Mouse (Mus musculus) yolk sac, embryonic 10.5 days (tissue): ENCODE measurements around the gene Cfl2.

ENCODE experiments used
- DNase-seq: peaks from one replicate; pipeline ENCODE4 v3.0.0-alpha.2; 2017; ENCODE audit warnings: low spot score

The Cfl2 gene

DNA sequence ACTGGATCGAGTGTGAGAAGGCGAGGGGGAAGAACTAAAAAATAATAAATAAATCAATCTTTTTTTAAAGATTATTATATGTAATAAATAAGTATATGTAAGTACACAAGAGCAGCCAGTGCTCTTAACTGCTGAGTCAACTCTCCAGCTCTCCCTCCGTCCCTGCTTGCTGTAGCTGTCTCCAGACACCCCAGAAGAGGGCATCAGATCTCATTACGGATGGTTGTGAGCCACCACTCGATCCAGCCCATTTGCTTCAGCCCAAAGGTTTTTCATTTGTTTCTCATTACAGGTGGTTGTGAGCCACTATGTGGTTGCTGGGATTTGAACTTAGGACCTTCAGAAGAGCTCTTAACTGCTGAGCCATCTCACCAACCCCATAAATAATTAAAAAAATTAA, 32.8 kb downstream of the Cfl2 start:
- DNase-seq: no peak

DNA sequence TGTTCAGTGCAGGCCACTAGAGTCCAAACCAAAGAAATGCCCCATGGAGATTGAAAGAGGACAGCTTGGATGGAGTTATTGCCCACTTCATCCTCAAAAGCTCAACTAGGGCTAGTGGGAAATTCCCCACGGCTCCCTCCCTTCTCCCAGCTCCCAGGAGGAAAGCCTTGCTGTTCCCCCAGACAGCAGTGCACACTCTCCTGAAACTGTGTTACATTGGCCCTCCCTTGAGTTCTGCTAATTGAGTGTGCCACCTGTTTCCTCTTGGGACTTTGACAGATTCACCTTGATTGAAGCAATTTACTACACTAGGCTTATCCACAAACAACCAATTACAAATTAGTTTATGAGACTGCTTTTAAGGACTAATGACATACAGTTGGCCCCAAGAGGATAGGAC, 34.6 kb downstream of the Cfl2 start:
- no peak for DNase-seq

DNA sequence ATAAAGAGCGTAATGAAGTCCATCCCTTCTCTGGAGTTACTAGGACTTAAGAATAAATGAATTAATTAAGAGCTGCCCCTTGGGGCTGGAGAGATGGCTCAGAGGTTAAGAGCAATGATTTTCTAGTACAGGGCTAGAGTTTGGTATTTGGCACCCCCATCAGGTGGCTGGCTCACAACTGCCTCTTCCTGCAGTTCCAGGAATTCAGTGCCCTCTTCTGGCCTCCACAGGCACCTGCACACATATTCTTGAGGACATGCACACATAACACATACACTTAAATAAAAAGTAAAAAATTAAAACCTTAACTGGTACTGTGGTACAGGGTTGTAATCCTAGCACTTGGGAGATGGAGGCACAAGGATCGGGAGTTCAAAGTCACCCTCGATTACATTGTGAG, 37.5 kb downstream of the Cfl2 start:
- no peak for DNase-seq

DNA sequence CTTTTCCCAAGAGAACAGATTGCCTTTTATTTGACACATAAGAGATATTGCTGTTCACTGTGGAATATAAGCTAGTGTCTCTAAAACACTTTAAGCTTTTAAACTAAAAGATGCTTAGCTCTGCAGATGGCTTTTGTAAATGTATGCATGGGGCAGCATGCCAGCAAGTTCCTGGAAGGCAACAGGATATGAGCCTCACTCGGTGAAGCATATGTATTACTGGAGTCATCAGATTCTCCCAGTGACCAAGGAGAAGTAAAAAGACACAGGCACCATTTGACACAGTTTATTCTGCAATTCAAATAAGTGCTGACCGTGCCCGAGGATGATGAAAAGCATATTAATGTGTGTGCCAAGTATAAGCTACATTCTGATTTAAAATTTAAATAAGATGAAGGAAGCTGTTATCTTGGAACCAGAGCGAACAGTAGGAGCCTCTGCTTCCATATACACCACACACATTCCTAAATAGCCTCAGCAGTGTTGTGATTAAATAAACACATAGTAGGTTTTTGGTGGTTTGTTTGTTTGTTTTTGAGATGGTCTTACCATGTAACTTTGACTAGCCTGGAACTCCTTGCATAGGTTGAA, 39.7 kb downstream of the Cfl2 start:
- DNase-seq: no peak

DNA sequence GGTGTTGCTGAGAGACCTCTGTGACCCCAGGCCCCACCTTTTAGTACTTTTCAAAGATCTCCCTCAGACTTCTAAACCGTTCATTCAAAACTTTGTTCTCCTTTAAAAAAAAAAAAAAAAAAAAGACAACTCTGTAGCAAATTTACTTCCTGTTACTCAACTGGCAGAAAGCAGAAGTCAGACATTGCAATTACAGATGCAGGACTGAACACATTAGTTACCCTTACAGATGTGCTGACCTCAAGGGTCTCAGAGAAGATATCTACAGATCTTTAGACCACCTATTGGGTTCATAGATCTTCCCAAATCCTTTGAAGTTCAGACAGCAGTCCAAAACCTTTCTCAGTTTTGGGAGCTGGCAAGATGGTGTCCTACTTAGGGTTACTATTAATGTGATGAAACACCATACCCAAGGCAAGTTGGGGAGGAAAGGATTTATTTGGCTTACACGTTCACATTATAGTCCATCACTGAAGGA, 42.0 kb downstream of the Cfl2 start:
- DNase-seq: no peak

DNA sequence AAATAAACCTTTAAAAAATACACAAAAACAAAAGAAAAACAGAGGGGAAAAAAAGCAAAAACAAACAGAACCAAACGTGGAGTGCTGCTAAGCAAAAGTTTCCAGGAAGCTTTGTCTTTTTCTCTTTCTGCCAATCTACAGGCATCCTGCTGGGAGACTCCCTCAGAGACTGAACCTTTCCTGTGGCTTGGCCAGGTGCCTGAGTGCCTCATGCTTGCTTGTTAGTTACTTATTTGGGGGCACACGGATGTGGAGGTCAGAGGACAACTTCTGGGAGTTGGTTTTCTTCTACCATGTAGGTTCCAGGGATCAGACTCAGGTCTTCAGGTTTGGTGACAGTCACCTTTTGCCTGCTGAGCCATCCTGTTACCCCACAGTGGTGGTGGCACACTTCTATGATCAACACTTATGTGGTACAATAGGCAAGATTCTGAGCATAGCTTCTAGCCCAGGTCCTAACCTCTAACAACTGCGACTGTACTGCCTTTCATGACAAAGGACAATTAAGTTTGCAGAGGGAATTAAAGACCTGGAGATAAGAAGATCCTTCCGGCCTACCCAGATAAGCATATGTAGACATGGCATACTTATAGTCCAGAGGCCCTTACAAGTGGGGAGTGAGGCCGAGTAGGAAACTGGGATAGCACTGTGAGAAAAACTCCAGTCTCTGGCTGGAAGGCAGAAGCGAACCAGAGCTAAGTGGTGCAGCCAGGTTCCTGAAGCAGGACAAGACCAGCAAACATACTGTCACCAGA, 43.3 kb downstream of the Cfl2 start:
- no peak for DNase-seq

DNA sequence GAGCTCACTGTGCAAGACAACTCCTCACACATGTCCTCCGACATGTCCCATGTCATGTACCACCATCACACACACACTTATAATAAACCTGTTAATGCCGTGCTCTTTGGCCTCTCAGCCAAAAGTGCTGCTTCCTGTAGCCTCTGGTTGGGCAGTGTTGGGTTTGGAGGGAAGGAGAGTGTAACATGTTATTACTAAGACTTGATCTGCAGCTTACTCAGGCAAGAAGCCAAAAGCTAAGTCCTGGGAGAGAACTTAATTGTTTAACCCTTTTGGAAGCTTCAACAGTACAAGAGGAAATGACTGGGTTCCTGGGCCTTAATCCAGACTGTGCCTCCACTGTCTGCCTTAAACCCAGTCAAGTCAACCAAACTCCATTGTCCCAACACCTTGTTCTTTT, 52.5 kb downstream of the Cfl2 start:
- no peak for DNase-seq
